Mouse (Mus musculus) heart, postnatal 0 days (tissue): ENCODE measurements around the gene Rad51d. TPM values are rescaled to one million over a fixed set of nuclear protein-coding genes. Genes with fewer than 3 reads are reported as not detected.
"Not testable (repeated sequence)": the region's sequence is repeated elsewhere in the genome, so short reads cannot be mapped to it uniquely, and the experiment has no call there.

Source experiments
- ATAC-seq: fragments of 200-750 bp; cut with Nextera tagmentation; 2 replicates; pipeline ENCODE4 v1.8.0; 2017; ENCODE audit warnings: low read depth, moderate number of reproducible peaks, moderate library complexity; ENCODE audit not compliant: insufficient read depth
- DNase-seq: peaks from one replicate; pipeline ENCODE4 v3.0.0-alpha.2; 2016; ENCODE audit warnings: low spot score
- H3K27ac ChIP-seq: fragments of 300-500 bp; sonication (generic); 2 replicates; pipeline ENCODE4 v1.5.1; 2014; ENCODE audit warnings: low read depth, mild to moderate bottlenecking
- H3K27me3 ChIP-seq: fragments of 300-500 bp; sonication (generic); 2 replicates; pipeline ENCODE4 v1.6.1; 2014; ENCODE audit warnings: low read length, mixed read lengths; ENCODE audit not compliant: control insufficient read depth, insufficient read depth
- H3K36me3 ChIP-seq: fragments of 300-500 bp; sonication (generic); replicated peaks from 2 replicates; pipeline ENCODE4 v1.6.1; 2014; ENCODE audit warnings: low read length, mixed read lengths; ENCODE audit not compliant: control insufficient read depth, insufficient read depth
- H3K4me1 ChIP-seq: fragments of 300-500 bp; sonication (generic); 2 replicates; pipeline ENCODE4 v1.6.1; 2014; ENCODE audit warnings: antibody characterized with exemption; ENCODE audit not compliant: control insufficient read depth, insufficient read depth
- H3K4me2 ChIP-seq: fragments of 300-500 bp; sonication (generic); 2 replicates; pipeline ENCODE4 v1.6.1; 2014; ENCODE audit warnings: low read depth, mild to moderate bottlenecking, low read length, moderate library complexity
- H3K4me3 ChIP-seq: fragments of 300-500 bp; sonication (generic); 2 replicates; pipeline ENCODE4 v1.5.1; 2014; ENCODE audit warnings: low read depth, low read length
- H3K9ac ChIP-seq: fragments of 300-500 bp; sonication (generic); replicated peaks from 2 replicates; pipeline ENCODE4 v1.6.1; 2014; ENCODE audit warnings: low read depth, low read length, mixed read lengths
- H3K9me3 ChIP-seq: fragments of 300-500 bp; sonication (generic); replicated peaks from 2 replicates; pipeline ENCODE4 v1.6.1; 2016; ENCODE audit warnings: low read length; ENCODE audit not compliant: control insufficient read depth
- CTCF ChIP-seq: IDR thresholded peaks from 2 replicates; pipeline ENCODE4 v1.5.1; 2016; ENCODE audit warnings: antibody characterized with exemption, control low read depth, low read depth
- EP300 ChIP-seq: IDR thresholded peaks from 2 replicates; pipeline ENCODE4 v1.6.1; 2016; ENCODE audit warnings: antibody characterized with exemption, low read depth
- WGBS: fragments of 180-500 bp; shearing (Covaris S2); extraction: QIAGEN DNeasy Blood & Tissue Kit; methylation state at CpG from one replicate; pipeline ENCODE4 v1.1.7; 2014; 5-methylcytosine and 5-hydroxymethylcytosine counted together
- polyA plus RNA-seq: library from polyadenylated mRNA; unstranded; fragments of >200 nt; fragmentation: Nextera tagmentation; extraction: Ambion mirVana; gene quantifications from 2 replicates; pipeline ENCODE4 v1.2.1, GENCODE M21; 2015
- total RNA-seq: library from RNA; depleted of rRNA; stranded (reverse); fragments of >200 nt; gene quantifications from 2 replicates; pipeline ENCODE4 v1.2.3, GENCODE M21; 2014; ENCODE audit warnings: low replicate concordance

Gene Rad51d
- total and polyA plus RNA-seq, 2 experiments from 2014 or later = 9.9 to 10.8 TPM

- Histone ChIP-seq H3K4me2 (no peak overlapping the region), H3K27me3 (no peaks in the 10 kb centered on the region), H3K36me3 (peaks cover 61% of the 10 kb centered on the region), H3K27ac (no peak overlapping the region), H3K9ac (no peak overlapping the region), H3K4me1 (0 out of 2 replicates have a peak, but pooled peaks cover 7% of the 10 kb centered on the region), H3K9me3 (peaks cover 16% of the 10 kb centered on the region), H3K4me3 (no peak overlapping the region)
- DNase-seq = no peak
- TF ChIP-seq CTCF (no peak), EP300 (no peak)
- 79% methylated on average over 3 of the region's 3 CpGs for WGBS
- ATAC-seq = no peak
Observed at GRCm38 (mm10) chr11:82929633-82929950, 39.2 kb upstream of the Rad51d start.

- Histone ChIP-seq H3K4me2 (no peak overlapping the region), H3K9me3 (peaks cover 16% of the 10 kb centered on the region), H3K36me3 (peaks cover 58% of the 10 kb centered on the region), H3K9ac (no peak overlapping the region), H3K4me3 (no peak overlapping the region), H3K27ac (no peak overlapping the region), H3K4me1 (0 out of 2 replicates have a peak, but pooled peaks cover 7% of the 10 kb centered on the region), H3K27me3 (no peaks in the 10 kb centered on the region)
- DNase-seq (no peak), ATAC-seq (0 out of 2 replicates have a peak, but pooled peaks have one; percentile 24)
- TF ChIP-seq CTCF (no peak), EP300 (no peak)
- 68% methylated on average over 20 of the region's 20 CpGs for WGBS
Observed at GRCm38 (mm10) chr11:82928897-82929632, 38.7 kb upstream of the Rad51d start.

- H3K9ac ChIP-seq, H3K27me3 ChIP-seq, H3K27ac ChIP-seq, H3K4me1 ChIP-seq, H3K4me3 ChIP-seq, DNase-seq, ATAC-seq, H3K4me2 ChIP-seq, H3K9me3 ChIP-seq: not testable (repeated sequence)
- WGBS = 51% methylated on average over 6 of the region's 6 CpGs
- peaks cover 73% of the 10 kb centered on the region for H3K36me3 ChIP-seq
Observed at GRCm38 (mm10) chr11:82923910-82924309, 33.5 kb upstream of the Rad51d start.

- no peak overlapping the region for H3K4me2 ChIP-seq
- no peak overlapping the region for H3K9ac ChIP-seq
- H3K4me1 ChIP-seq = 0 out of 2 replicates have a peak, but pooled peaks cover 7% of the 10 kb centered on the region
- TF ChIP-seq EP300 (no peak), CTCF (no peak)
- H3K9me3 ChIP-seq = no peaks in the 10 kb centered on the region
- H3K36me3 ChIP-seq = peaks cover 61% of the 10 kb centered on the region
- no peak for ATAC-seq
- DNase-seq = no peak
- H3K27me3 ChIP-seq = no peaks in the 10 kb centered on the region
- H3K27ac ChIP-seq = no peak overlapping the region
- H3K4me3 ChIP-seq = no peak overlapping the region
- WGBS = 72% methylated on average over 4 of the region's 4 CpGs
Observed at GRCm38 (mm10) chr11:82921691-82922090, 31.3 kb upstream of the Rad51d start.

GRCm38 (mm10) chr11:82920768-82921167 lies 30.4 kb upstream of the Rad51d start:
- ATAC-seq (no peak), DNase-seq (no peak)
- Histone ChIP-seq H3K27ac (no peak overlapping the region), H3K4me2 (no peak overlapping the region), H3K4me3 (no peak overlapping the region), H3K36me3 (peaks cover 57% of the 10 kb centered on the region), H3K9me3 (no peaks in the 10 kb centered on the region), H3K9ac (no peak overlapping the region), H3K27me3 (no peaks in the 10 kb centered on the region), H3K4me1 (0 out of 2 replicates have a peak, but pooled peaks cover 7% of the 10 kb centered on the region)
- TF ChIP-seq EP300 (no peak), CTCF (no peak)
- 59% methylated on average over 10 of the region's 10 CpGs for WGBS
